Mouse (Mus musculus) midbrain, embryonic 16.5 days (tissue): Measurements from ENCODE around the gene Cdkal1. TPM values are rescaled to one million over a fixed set of nuclear protein-coding genes. Genes with fewer than 3 reads are reported as not detected.

ENCODE experiments used
- ATAC-seq: fragments of 200-750 bp; cut with Nextera tagmentation; 2 replicates; pipeline ENCODE4 v1.8.0; 2017; ENCODE audit warnings: moderate TSS enrichment
- H3K27ac ChIP-seq: fragments of 300-500 bp; sonication (generic); 2 replicates; pipeline ENCODE4 v1.5.1; 2014; ENCODE audit warnings: mild to moderate bottlenecking, low read length, mixed read lengths
- H3K27me3 ChIP-seq: fragments of 300-500 bp; sonication (generic); 2 replicates; pipeline ENCODE4 v1.6.1; 2014; ENCODE audit warnings: low read depth, low read length, mixed read lengths; ENCODE audit not compliant: control insufficient read depth, insufficient read depth
- H3K36me3 ChIP-seq: fragments of 300-500 bp; sonication (generic); 2 replicates; pipeline ENCODE4 v1.6.1; 2014; ENCODE audit warnings: mild to moderate bottlenecking, low read length, moderate library complexity, mixed read lengths; ENCODE audit not compliant: control insufficient read depth, insufficient read depth
- H3K4me1 ChIP-seq: fragments of 300-500 bp; sonication (generic); 2 replicates; pipeline ENCODE4 v1.6.1; 2014; ENCODE audit warnings: mild to moderate bottlenecking, low read length, mixed read lengths; ENCODE audit not compliant: control insufficient read depth, insufficient read depth
- H3K4me2 ChIP-seq: fragments of 300-500 bp; sonication (generic); 2 replicates; pipeline ENCODE4 v1.6.1; 2014; ENCODE audit warnings: mild to moderate bottlenecking, low read length, mixed read lengths
- H3K4me3 ChIP-seq: fragments of 300-500 bp; sonication (generic); 2 replicates; pipeline ENCODE4 v1.5.1; 2014; ENCODE audit warnings: low read depth, mild to moderate bottlenecking, low read length, moderate library complexity, mixed read lengths
- H3K9ac ChIP-seq: fragments of 300-500 bp; sonication (generic); 2 replicates; pipeline ENCODE4 v1.6.1; 2014; ENCODE audit warnings: low read depth, low read length, mixed read lengths
- H3K9me3 ChIP-seq: fragments of 300-500 bp; sonication (generic); replicated peaks from 2 replicates; pipeline ENCODE4 v1.6.1; 2014; ENCODE audit warnings: mild to moderate bottlenecking, low read length, mixed read lengths; ENCODE audit not compliant: control insufficient read depth, poor library complexity, severe bottlenecking
- WGBS: fragments of 180-500 bp; shearing (Covaris S2); extraction: QIAGEN DNeasy Blood & Tissue Kit; methylation state at CpG from one replicate; pipeline ENCODE4 v1.1.7; 2014; 5-methylcytosine and 5-hydroxymethylcytosine counted together
- polyA plus RNA-seq: library from polyadenylated mRNA; unstranded; fragments of >200 nt; fragmentation: Nextera tagmentation; extraction: Ambion mirVana; gene quantifications from 2 replicates; pipeline ENCODE4 v1.2.1, GENCODE M21; 2015

Cdkal1 gene
- polyA plus RNA-seq, 1 experiment from 2014 or later = 21.4 TPM

DNA sequence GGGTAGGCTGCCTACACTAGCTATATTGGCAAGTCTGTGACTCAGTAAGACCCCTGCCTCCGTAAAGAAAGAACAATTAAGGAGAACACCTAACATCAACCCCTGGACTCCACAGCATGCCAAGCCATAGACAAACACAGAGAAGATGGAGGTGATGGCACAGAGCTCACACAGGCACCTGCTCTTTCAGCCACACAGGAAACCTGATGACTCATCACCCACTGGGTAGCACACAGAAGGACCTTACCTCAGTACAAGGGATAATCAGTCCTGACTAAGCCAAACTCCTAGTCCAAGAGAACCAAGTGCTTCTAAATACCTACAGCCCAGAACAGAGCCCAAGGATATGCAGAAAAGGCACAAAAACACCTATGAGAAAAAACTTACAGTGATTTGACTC is 50.2 kb downstream of the Cdkal1 start:
- H3K9me3 ChIP-seq = no peaks in the 10 kb centered on the region
- H3K36me3 ChIP-seq = no peaks in the 10 kb centered on the region
- no peak for ATAC-seq
- H3K9ac ChIP-seq = no peak overlapping the region
- no peak overlapping the region for H3K27ac ChIP-seq
- H3K4me3 ChIP-seq = no peak overlapping the region
- H3K4me1 ChIP-seq = no peaks in the 10 kb centered on the region
- WGBS = 94% methylated on average over 1 of the region's 1 CpGs
- no peaks in the 10 kb centered on the region for H3K27me3 ChIP-seq
- H3K4me2 ChIP-seq = no peak overlapping the region

GRCm38 (mm10) chr13:29804034-29804433 is 51.4 kb downstream of the Cdkal1 start:
- H3K4me3 ChIP-seq = no peak overlapping the region
- ATAC-seq = no peak

DNA sequence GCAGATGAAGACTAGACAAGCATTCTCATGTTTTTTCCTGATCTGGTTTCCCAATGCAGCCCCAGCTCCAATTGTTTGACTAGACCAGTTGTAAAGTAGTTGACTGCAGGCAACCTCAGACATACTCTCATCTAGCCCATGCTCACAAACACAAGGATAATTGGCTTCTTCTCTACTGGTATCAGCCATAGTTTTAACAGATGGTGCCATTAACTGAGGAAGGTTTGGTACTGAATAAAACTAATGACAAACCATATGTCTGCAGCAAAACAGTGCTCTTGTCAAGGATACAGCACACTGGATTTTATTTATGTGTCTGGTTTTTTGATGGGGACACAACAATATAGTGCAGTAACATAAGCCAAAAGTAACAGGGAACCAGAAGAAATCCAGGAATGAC is 52.8 kb downstream of the Cdkal1 start:
- Histone ChIP-seq H3K4me2 (no peak overlapping the region), H3K27me3 (no peaks in the 10 kb centered on the region), H3K27ac (no peak overlapping the region), H3K4me1 (no peaks in the 10 kb centered on the region), H3K4me3 (no peak overlapping the region), H3K36me3 (no peaks in the 10 kb centered on the region), H3K9me3 (no peaks in the 10 kb centered on the region), H3K9ac (no peak overlapping the region)
- ATAC-seq = no peak

More at GRCm38 (mm10) chr13:29804034-29804433, 51.4 kb downstream of the Cdkal1 start:
- Histone ChIP-seq H3K4me2 (no peak overlapping the region), H3K4me1 (no peaks in the 10 kb centered on the region), H3K9ac (no peak overlapping the region), H3K27me3 (no peaks in the 10 kb centered on the region), H3K36me3 (no peaks in the 10 kb centered on the region), H3K27ac (no peak overlapping the region), H3K9me3 (no peaks in the 10 kb centered on the region)
- WGBS = 67% methylated on average over 6 of the region's 6 CpGs

DNA sequence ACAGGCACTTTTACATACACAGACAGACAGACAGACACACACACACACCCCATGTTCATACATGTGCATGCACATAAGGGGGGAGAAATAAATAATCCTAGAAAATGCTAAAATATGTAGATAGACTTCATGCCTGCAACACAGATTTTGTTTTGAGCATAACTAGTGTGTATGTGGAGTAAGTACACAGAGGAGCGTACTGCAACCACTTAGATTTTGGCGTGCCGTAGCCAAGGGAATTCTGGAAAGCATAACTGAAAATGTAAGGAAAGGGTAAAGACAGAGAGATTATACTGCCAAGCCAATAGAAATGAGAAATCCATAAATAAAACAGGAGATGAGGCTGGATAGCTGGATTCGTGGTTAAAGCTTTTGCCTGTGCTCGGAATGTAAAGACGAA is 55.4 kb downstream of the Cdkal1 start:
- Histone ChIP-seq H3K4me2 (no peak overlapping the region), H3K27me3 (no peaks in the 10 kb centered on the region), H3K4me1 (peaks cover 3% of the 10 kb centered on the region), H3K9me3 (no peaks in the 10 kb centered on the region), H3K27ac (no peak overlapping the region), H3K9ac (no peak overlapping the region), H3K4me3 (no peak overlapping the region), H3K36me3 (no peaks in the 10 kb centered on the region)
- no peak for ATAC-seq
- WGBS = 87% methylated on average over 6 of the region's 6 CpGs

- 67% methylated on average over 4 of the region's 4 CpGs for WGBS
- no peak overlapping the region for H3K4me2 ChIP-seq
- ATAC-seq = no peak
Measured at GRCm38 (mm10) chr13:29792112-29792511, 63.4 kb downstream of the Cdkal1 start.

GRCm38 (mm10) chr13:29791439-29791838 is 64.0 kb downstream of the Cdkal1 start:
- no peak for ATAC-seq
- 88% methylated on average over 6 of the region's 6 CpGs for WGBS

More at GRCm38 (mm10) chr13:29792112-29792511, 63.4 kb downstream of the Cdkal1 start:
- H3K9ac ChIP-seq = no peak overlapping the region
- peaks cover 3% of the 10 kb centered on the region for H3K4me1 ChIP-seq
- no peaks in the 10 kb centered on the region for H3K36me3 ChIP-seq
- no peaks in the 10 kb centered on the region for H3K9me3 ChIP-seq
- H3K4me3 ChIP-seq = no peak overlapping the region
- H3K27ac ChIP-seq = no peak overlapping the region
- no peaks in the 10 kb centered on the region for H3K27me3 ChIP-seq

DNA sequence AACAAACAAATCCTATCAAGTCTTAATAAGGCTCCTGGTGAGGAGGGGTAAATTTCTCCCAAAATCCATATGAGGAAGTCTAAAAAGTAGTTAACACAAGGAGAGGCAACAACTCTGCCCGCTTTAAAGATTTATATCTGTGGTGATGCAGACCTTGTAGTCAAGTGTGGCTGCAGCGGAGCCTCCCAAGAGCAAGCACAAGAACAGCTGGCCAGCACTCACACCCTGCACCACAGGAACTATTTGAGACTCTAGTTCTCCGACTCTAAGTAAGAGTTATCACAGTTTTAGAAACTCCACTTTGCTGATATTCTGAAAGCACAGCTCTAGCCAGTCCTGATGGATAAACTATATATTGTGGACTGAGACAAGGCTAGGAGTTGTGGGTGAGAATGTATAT is 68.5 kb downstream of the Cdkal1 start:
- Histone ChIP-seq H3K4me2 (no peak overlapping the region), H3K27ac (no peak overlapping the region), H3K36me3 (no peaks in the 10 kb centered on the region), H3K4me1 (no peaks in the 10 kb centered on the region), H3K9me3 (no peaks in the 10 kb centered on the region), H3K4me3 (no peak overlapping the region), H3K27me3 (no peaks in the 10 kb centered on the region), H3K9ac (no peak overlapping the region)
- no peak for ATAC-seq
- 93% methylated on average over 3 of the region's 3 CpGs for WGBS

More at GRCm38 (mm10) chr13:29791439-29791838, 64.0 kb downstream of the Cdkal1 start:
- no peaks in the 10 kb centered on the region for H3K9me3 ChIP-seq
- H3K9ac ChIP-seq = no peak overlapping the region
- H3K4me1 ChIP-seq = peaks cover 3% of the 10 kb centered on the region
- no peak overlapping the region for H3K4me3 ChIP-seq
- H3K36me3 ChIP-seq = no peaks in the 10 kb centered on the region
- no peak overlapping the region for H3K4me2 ChIP-seq
- no peak overlapping the region for H3K27ac ChIP-seq
- no peaks in the 10 kb centered on the region for H3K27me3 ChIP-seq

- H3K4me3 ChIP-seq = no peak overlapping the region
- no peak overlapping the region for H3K27ac ChIP-seq
- ATAC-seq = no peak
- no peaks in the 10 kb centered on the region for H3K27me3 ChIP-seq
- 93% methylated on average over 4 of the region's 4 CpGs for WGBS
- H3K9me3 ChIP-seq = no peaks in the 10 kb centered on the region
- H3K4me1 ChIP-seq = no peaks in the 10 kb centered on the region
- no peaks in the 10 kb centered on the region for H3K36me3 ChIP-seq
- no peak overlapping the region for H3K4me2 ChIP-seq
- H3K9ac ChIP-seq = no peak overlapping the region
Measured at GRCm38 (mm10) chr13:29784894-29785293, 70.6 kb downstream of the Cdkal1 start.

GRCm38 (mm10) chr13:29781332-29781731 is 74.1 kb downstream of the Cdkal1 start:
- H3K4me2 ChIP-seq = no peak overlapping the region
- no peaks in the 10 kb centered on the region for H3K36me3 ChIP-seq
- H3K4me1 ChIP-seq = no peaks in the 10 kb centered on the region
- no peak for ATAC-seq
- 93% methylated on average over 4 of the region's 4 CpGs for WGBS
- H3K9ac ChIP-seq = no peak overlapping the region
- H3K4me3 ChIP-seq = no peak overlapping the region
- no peak overlapping the region for H3K27ac ChIP-seq
- no peaks in the 10 kb centered on the region for H3K9me3 ChIP-seq
- no peaks in the 10 kb centered on the region for H3K27me3 ChIP-seq

GRCm38 (mm10) chr13:29780713-29781112 is 74.8 kb downstream of the Cdkal1 start:
- Histone ChIP-seq H3K27ac (no peak overlapping the region), H3K4me2 (no peak overlapping the region), H3K4me3 (no peak overlapping the region), H3K36me3 (no peaks in the 10 kb centered on the region), H3K27me3 (no peaks in the 10 kb centered on the region), H3K9ac (no peak overlapping the region), H3K4me1 (no peaks in the 10 kb centered on the region), H3K9me3 (no peaks in the 10 kb centered on the region)
- 65% methylated on average over 6 of the region's 6 CpGs for WGBS
- no peak for ATAC-seq
